Mouse (Mus musculus): ENCODE measurements at regions not wholly inside any gene's neighbourhood (a gene's known extent, or its start where the extent isn't known, plus 50 kb on each side); places are given as distances from the start of the nearest gene placed in this dataset.

- no peak for TF ChIP-seq POLR2A (IDR thresholded peaks at IDR 0.05; ENCODE audit: low read depth, low read length)
- TF ChIP-seq CTCF (IDR thresholded peaks at IDR 0.05; ENCODE audit: borderline replicate concordance, insufficient read depth, low read length): no peak
These were observed 52.8 kb upstream of the Tmem178 start for GRCm38 (mm10) chr17:80891656-80892055.
